Mouse (Mus musculus) intestine, embryonic 16.5 days (tissue): ENCODE data around the gene Rin3. TPM values are rescaled to one million over a fixed set of nuclear protein-coding genes. Genes with fewer than 3 reads are reported as not detected.

Source experiments
- ATAC-seq: fragments of 200-750 bp; cut with Nextera tagmentation; 2 replicates; pipeline ENCODE4 v1.8.0; 2017; ENCODE audit warnings: moderate TSS enrichment, moderate library complexity
- H3K27ac ChIP-seq: fragments of 300-500 bp; sonication (generic); 2 replicates; pipeline ENCODE4 v1.5.1; 2014; ENCODE audit warnings: mild to moderate bottlenecking, low read length
- H3K27me3 ChIP-seq: fragments of 300-500 bp; sonication (generic); replicated peaks from 2 replicates; pipeline ENCODE4 v1.6.1; 2014; ENCODE audit warnings: low read length, control low read depth, mixed read lengths; ENCODE audit not compliant: control insufficient read depth, insufficient read depth
- H3K36me3 ChIP-seq: fragments of 300-500 bp; sonication (generic); 2 replicates; pipeline ENCODE4 v1.6.1; 2014; ENCODE audit warnings: low read length, control low read depth; ENCODE audit not compliant: control insufficient read depth, insufficient read depth
- H3K4me1 ChIP-seq: fragments of 300-500 bp; sonication (generic); 2 replicates; pipeline ENCODE4 v1.6.1; 2014; ENCODE audit warnings: low read length, control low read depth, mixed read lengths; ENCODE audit not compliant: control insufficient read depth, insufficient read depth
- H3K4me2 ChIP-seq: fragments of 300-500 bp; sonication (generic); 2 replicates; pipeline ENCODE4 v1.6.1; 2014; ENCODE audit warnings: low read depth, low read length, control low read depth
- H3K4me3 ChIP-seq: fragments of 300-500 bp; sonication (generic); 2 replicates; pipeline ENCODE4 v1.5.1; 2014; ENCODE audit warnings: mild to moderate bottlenecking, low read length
- H3K9ac ChIP-seq: fragments of 300-500 bp; sonication (generic); 2 replicates; pipeline ENCODE4 v1.6.1; 2014; ENCODE audit warnings: low read depth, low read length
- H3K9me3 ChIP-seq: fragments of 300-500 bp; sonication (generic); 2 replicates; pipeline ENCODE4 v1.6.1; 2016; ENCODE audit warnings: low read length, control low read depth; ENCODE audit not compliant: control insufficient read depth
- WGBS: fragments of 180-500 bp; shearing (Covaris S2); extraction: QIAGEN DNeasy Blood & Tissue Kit; methylation state at CpG from one replicate; pipeline ENCODE4 v1.1.7; 2014; 5-methylcytosine and 5-hydroxymethylcytosine counted together
- polyA plus RNA-seq: library from polyadenylated mRNA; unstranded; fragments of >200 nt; fragmentation: Nextera tagmentation; extraction: Ambion mirVana; gene quantifications from 2 replicates; pipeline ENCODE4 v1.2.1, GENCODE M21; 2015

The Rin3 gene
- polyA plus RNA-seq, 1 experiment from 2014 or later, result 10.3 TPM

- no peak for ATAC-seq
- no peak overlapping the region for H3K4me2 ChIP-seq
- no peak overlapping the region for H3K4me3 ChIP-seq
- H3K9me3 ChIP-seq, result no peaks in the 10 kb centered on the region
- no peak overlapping the region for H3K27ac ChIP-seq
- H3K36me3 ChIP-seq, result no peaks in the 10 kb centered on the region
- no peak overlapping the region for H3K9ac ChIP-seq
- 63% methylated on average over 7 of the region's 7 CpGs for WGBS
- no peaks in the 10 kb centered on the region for H3K27me3 ChIP-seq
- H3K4me1 ChIP-seq, result peaks cover 25% of the 10 kb centered on the region
Observed at GRCm38 (mm10) chr12:102295230-102295629, 12.4 kb downstream of the Rin3 start.

GRCm38 (mm10) chr12:102295662-102296061, 12.8 kb downstream of the Rin3 start:
- Histone ChIP-seq H3K27me3 (no peaks in the 10 kb centered on the region), H3K9me3 (no peaks in the 10 kb centered on the region), H3K4me1 (peaks cover 25% of the 10 kb centered on the region), H3K4me2 (no peak overlapping the region), H3K9ac (no peak overlapping the region), H3K4me3 (no peak overlapping the region), H3K27ac (no peak overlapping the region), H3K36me3 (no peaks in the 10 kb centered on the region)
- ATAC-seq, result no peak
- WGBS, result 83% methylated on average over 8 of the region's 8 CpGs

- no peak overlapping the region for H3K4me3 ChIP-seq
- H3K9me3 ChIP-seq, result no peaks in the 10 kb centered on the region
- no peak overlapping the region for H3K9ac ChIP-seq
- H3K4me1 ChIP-seq, result peaks cover 23% of the 10 kb centered on the region
- 72% methylated on average over 1 of the region's 1 CpGs for WGBS
- no peak overlapping the region for H3K4me2 ChIP-seq
- no peaks in the 10 kb centered on the region for H3K36me3 ChIP-seq
- no peak for ATAC-seq
- H3K27me3 ChIP-seq, result no peaks in the 10 kb centered on the region
- no peak overlapping the region for H3K27ac ChIP-seq
Observed at GRCm38 (mm10) chr12:102296361-102296760, 13.5 kb downstream of the Rin3 start.

- WGBS, result 62% methylated on average over 4 of the region's 4 CpGs
Observed at GRCm38 (mm10) chr12:102296967-102297366, 14.1 kb downstream of the Rin3 start.

GRCm38 (mm10) chr12:102299209-102299608, 16.4 kb downstream of the Rin3 start:
- ATAC-seq, result no peak
- Histone ChIP-seq H3K27me3 (no peaks in the 10 kb centered on the region), H3K9ac (no peak overlapping the region), H3K4me1 (peaks cover 41% of the 10 kb centered on the region), H3K36me3 (no peaks in the 10 kb centered on the region), H3K4me3 (no peak overlapping the region), H3K4me2 (no peak overlapping the region), H3K9me3 (no peaks in the 10 kb centered on the region), H3K27ac (no peak overlapping the region)
- 46% methylated on average over 5 of the region's 5 CpGs for WGBS

More at GRCm38 (mm10) chr12:102296967-102297366, 14.1 kb downstream of the Rin3 start:
- Histone ChIP-seq H3K4me3 (no peak overlapping the region), H3K9ac (no peak overlapping the region), H3K27me3 (no peaks in the 10 kb centered on the region), H3K9me3 (no peaks in the 10 kb centered on the region), H3K27ac (no peak overlapping the region), H3K4me2 (no peak overlapping the region), H3K4me1 (peaks cover 24% of the 10 kb centered on the region), H3K36me3 (no peaks in the 10 kb centered on the region)
- ATAC-seq, result no peak

GRCm38 (mm10) chr12:102301585-102301984, 18.7 kb downstream of the Rin3 start:
- ATAC-seq, result no peak
- H3K27me3 ChIP-seq, result no peaks in the 10 kb centered on the region
- no peak overlapping the region for H3K27ac ChIP-seq
- H3K9ac ChIP-seq, result no peak overlapping the region
- no peak overlapping the region for H3K4me2 ChIP-seq
- peaks cover 50% of the 10 kb centered on the region for H3K4me1 ChIP-seq
- no peaks in the 10 kb centered on the region for H3K36me3 ChIP-seq
- no peaks in the 10 kb centered on the region for H3K9me3 ChIP-seq
- no peak overlapping the region for H3K4me3 ChIP-seq
- 65% methylated on average over 1 of the region's 1 CpGs for WGBS

GRCm38 (mm10) chr12:102302322-102302721, 19.5 kb downstream of the Rin3 start:
- Histone ChIP-seq H3K36me3 (no peaks in the 10 kb centered on the region), H3K27ac (peak overlapping the region; percentile 57), H3K27me3 (no peaks in the 10 kb centered on the region), H3K4me2 (no peak overlapping the region), H3K4me1 (peaks cover 48% of the 10 kb centered on the region), H3K9ac (0 out of 2 replicates have a peak overlapping the region, but pooled peaks have one; percentile 10), H3K9me3 (no peaks in the 10 kb centered on the region), H3K4me3 (no peak overlapping the region)
- WGBS, result 76% methylated on average over 9 of the region's 9 CpGs
- ATAC-seq, result no peak

- WGBS, result 57% methylated on average over 4 of the region's 4 CpGs
- Histone ChIP-seq H3K4me3 (no peak overlapping the region), H3K36me3 (no peaks in the 10 kb centered on the region), H3K27ac (peak overlapping the region; percentile 57), H3K27me3 (no peaks in the 10 kb centered on the region), H3K4me2 (no peak overlapping the region), H3K9ac (0 out of 2 replicates have a peak overlapping the region, but pooled peaks have one; percentile 10), H3K4me1 (peaks cover 53% of the 10 kb centered on the region), H3K9me3 (no peaks in the 10 kb centered on the region)
- peak; percentile 63 for ATAC-seq
Observed at GRCm38 (mm10) chr12:102302831-102303351, 20.0 kb downstream of the Rin3 start.

- Histone ChIP-seq H3K9me3 (no peaks in the 10 kb centered on the region), H3K27me3 (no peaks in the 10 kb centered on the region), H3K36me3 (no peaks in the 10 kb centered on the region), H3K9ac (no peak overlapping the region), H3K4me3 (no peak overlapping the region), H3K4me2 (no peak overlapping the region), H3K27ac (0 out of 2 replicates have a peak overlapping the region, but pooled peaks have one; percentile 1), H3K4me1 (peaks cover 62% of the 10 kb centered on the region)
- 30% methylated on average over 7 of the region's 7 CpGs for WGBS
- ATAC-seq, result no peak; the same call in 1 of the 2 replicates
Observed at GRCm38 (mm10) chr12:102303867-102304266, 21.0 kb downstream of the Rin3 start.
